Mouse (Mus musculus) megakaryocyte progenitor cell, adult 5-6 weeks (primary cell): ENCODE results near the gene Psme4. TPM values are rescaled to one million over a fixed set of nuclear protein-coding genes. Genes with fewer than 3 reads are reported as not detected.

ENCODE experiments used
- ATAC-seq: replicated peaks from 2 replicates; pipeline ENCODE4 v1.8.0; 2016; ENCODE audit warnings: mild to moderate bottlenecking, moderate TSS enrichment, inconsistent platforms; ENCODE audit not compliant: poor library complexity
- total RNA-seq, 2 experiments: library from RNA; stranded (forward) in 1 of 2; stranded (reverse) in 1 of 2; fragments of 157-497, 149-512 nt in 1 of 2; fragments of 200-1000 nt in 1 of 2; gene quantifications; 2 replicates each; pipeline versions ENCODE4 v1.2.3 to v1.2.4; 2015 to 2017

Psme4 gene
- total RNA-seq, 2 experiments from 2014 or later: 44.1 to 51.2 TPM

GRCm38 (mm10) chr11:30785497-30785896 lies 14.0 kb downstream of the Psme4 start:
- no peak for ATAC-seq

DNA sequence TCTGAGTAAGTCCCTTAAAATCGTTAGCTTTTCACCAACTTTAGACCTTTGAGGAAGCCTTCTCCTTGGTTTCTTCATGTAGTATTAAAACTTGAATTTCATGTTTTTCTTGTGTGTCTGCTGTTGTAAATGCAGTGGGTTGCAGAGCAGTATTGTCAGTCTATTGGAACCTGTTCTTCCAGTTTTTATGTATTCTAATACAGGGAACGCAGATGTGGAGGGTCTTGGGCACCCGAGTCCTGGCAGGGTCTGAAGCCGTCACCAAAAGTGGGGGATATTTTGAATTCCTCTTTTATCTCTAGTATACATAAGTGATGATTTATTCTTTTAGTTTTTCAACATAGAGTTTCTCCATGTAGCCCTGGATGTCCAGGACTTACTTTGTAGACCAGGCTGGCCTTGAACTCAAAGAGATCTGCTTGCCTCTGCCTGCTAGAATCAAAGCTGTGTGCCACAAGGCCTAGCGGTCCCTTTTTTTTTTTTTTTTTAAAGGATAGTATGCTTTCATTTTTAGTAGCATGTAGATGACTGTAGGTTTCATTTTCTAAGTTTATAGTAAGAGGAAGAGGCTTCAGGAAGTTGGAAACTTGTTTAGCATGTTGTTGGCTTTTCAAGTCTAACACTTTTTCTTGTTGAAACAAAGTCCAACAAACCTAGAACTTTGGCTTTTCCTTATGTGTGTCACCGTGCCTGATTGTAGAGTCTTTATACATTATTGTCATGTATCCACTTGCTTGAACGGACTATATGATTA lies 14.9 kb downstream of the Psme4 start:
- peak; percentile 46 for ATAC-seq

- no peak for ATAC-seq
Observed at GRCm38 (mm10) chr11:30792680-30793079, 21.2 kb downstream of the Psme4 start.

DNA sequence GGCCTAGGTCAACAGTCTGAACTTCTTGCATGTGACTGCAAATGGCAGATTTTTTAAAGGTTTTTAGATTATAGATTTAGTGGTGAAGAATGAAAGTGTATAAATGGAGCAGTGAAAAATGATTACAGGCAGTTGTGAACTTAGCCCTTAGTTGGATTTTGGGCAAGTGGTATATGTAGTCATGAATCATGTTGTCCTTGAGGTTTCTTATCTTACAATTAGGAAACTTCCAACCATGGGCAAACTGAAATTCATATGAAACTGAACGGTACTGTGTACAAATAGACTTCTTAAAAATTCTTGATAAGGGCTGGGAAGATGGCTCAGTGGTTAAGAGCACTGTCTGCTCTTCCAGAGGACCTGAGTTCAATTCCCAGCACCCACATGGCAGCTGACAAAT lies 22.2 kb downstream of the Psme4 start:
- ATAC-seq: peak; percentile 37; the same call in 1 of the 2 replicates

GRCm38 (mm10) chr11:30797236-30797635 lies 25.7 kb downstream of the Psme4 start:
- no peak for ATAC-seq

DNA sequence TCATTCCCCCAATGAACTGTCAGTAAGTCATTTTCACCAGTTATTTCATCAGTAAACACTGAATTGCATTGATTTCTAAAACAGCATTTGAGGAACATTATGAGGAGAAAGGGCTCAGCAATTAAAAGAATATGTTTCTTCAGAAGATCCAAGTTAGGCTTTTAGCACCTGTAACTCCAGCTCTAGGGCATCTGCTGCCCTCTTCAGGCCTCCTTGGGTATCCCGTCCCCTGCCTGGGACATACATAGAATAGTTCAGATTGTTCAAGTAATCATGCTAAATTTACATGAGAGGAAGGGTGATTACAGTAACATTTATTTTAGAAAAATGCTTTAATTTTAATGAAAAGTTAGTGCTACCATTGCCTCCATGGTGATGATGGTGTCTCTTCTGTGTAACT lies 28.0 kb downstream of the Psme4 start:
- peak; percentile 98 for ATAC-seq

GRCm38 (mm10) chr11:30800091-30800490 lies 28.6 kb downstream of the Psme4 start:
- ATAC-seq: no peak

DNA sequence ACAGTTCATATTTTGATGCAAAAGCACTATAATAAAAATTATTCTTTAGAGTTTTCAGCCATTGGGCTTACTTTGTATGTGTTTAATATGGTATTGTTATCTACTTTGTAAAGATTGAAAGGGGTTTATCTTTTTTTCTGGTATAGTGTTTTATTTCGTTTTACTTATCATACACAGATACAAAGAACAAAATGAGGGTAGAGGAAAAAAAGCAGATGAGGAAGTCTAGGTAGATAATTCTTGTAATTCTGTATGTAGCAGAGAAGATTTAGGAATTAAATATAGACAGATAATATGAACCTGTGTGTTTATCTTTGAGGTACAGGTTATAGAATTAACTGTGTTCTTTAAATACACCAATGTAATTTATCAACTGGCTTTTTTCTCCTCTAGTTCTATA lies 30.9 kb downstream of the Psme4 start:
- ATAC-seq: no peak

GRCm38 (mm10) chr11:30821116-30821515 lies 49.6 kb downstream of the Psme4 start:
- no peak for ATAC-seq

DNA sequence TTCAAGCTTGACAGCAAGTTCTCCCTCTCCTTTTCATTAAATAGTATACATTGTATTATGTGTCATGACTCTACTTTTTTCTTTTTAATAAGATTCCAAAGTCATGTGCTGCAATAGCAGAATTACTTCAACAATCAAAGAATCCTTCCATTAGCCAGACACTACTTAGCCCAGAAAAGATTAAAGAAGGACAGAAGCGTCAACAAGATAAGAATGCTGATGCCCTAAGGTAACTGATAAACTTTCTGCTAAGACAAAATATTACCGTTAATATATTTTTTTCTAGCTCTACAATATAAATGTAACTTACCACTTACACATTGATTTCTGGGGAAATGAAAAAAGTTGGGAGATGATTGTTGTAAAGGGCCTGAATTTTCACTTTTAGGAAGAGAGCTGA lies 67.3 kb downstream of the Psme4 start:
- no peak; the same call in 1 of the 2 replicates for ATAC-seq

- no peak for ATAC-seq
Observed at GRCm38 (mm10) chr11:30844355-30844754, 72.8 kb downstream of the Psme4 start.

DNA sequence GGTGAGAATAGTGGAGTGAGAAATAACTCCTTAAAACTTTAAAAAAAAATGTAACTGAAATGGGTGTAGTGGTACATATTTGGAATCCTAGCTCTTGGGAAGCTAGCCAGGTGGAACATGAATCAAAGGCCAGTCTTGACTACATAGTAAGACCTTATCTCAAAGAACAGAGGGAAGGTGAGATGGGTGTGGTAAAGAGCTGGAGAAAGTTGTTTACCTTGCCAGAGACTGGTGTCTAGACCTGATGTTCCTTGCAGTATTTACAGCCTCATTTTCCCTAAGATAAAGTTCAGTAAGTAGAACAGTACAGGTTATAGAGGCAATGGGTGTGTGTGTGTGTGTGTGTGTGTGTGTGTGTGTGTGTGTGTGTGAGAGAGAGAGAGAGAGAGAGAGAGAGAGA lies 100.9 kb downstream of the Psme4 start:
- ATAC-seq: no peak

DNA sequence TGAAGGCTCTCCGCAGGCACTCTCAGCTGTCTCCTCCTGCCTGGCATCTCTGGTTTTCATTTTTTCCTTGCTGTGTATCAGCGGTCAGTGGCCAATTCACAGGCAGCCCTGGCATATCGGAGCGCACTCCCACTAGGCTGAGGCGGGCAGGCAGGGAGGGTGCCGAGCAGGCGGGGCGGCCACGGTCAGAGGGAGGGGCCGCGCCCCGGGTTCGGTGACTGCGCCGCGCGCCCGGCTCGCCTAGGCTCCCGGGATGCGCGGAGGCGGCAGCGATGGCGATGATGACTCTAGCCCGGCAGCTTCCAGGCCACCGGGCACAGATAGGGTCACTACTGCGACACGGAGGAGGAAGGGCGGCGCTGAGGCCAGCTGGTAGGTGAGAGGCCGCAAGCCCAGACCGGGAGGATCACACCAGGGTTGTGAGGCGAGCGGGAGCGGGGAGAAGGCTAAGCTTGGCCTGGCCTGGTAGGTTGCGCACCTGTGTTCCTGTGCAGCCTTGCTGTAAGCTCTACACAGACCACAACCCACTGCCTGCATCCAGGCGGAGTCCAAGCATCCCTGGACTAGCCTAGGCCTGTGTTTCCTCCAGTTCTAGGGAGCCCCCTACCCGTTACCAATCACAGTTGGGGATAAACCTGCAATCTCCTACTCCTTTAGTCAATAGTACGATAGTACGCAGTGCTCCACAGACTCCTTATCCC lies 113.8 kb downstream of the Psme4 start, which contains the start of the genes Gpr75 and Asb3:
Gpr75 (plus strand) TSS at position 188 of the 701 bp plus-strand sequence.
Asb3 (plus strand) TSS at position 246 of the 701 bp plus-strand sequence.
- peak; percentile 90 for ATAC-seq

- no peak for ATAC-seq
Observed at GRCm38 (mm10) chr11:30888153-30888552, 116.6 kb downstream of the Psme4 start.

DNA sequence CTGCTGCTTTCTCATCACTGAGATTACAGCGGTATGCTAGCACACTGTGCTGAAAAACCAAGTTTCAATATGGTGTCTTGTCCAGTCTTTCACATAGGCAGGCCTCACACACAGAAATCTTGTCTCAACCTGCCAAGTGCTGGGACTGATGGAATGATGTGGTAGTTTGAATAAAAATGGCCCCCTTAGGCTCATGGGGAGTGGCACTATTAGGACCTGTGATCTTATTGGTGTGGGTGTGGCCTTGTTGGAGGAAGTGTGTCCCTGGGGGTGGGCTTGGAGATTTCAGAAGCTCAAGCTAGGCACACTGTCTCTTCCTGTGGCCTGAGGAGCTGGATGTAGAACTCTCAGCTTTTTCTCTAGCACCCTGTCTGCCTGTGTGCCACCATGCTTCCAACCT lies 124.7 kb downstream of the Psme4 start:
- ATAC-seq: no peak

- ATAC-seq: no peak
Observed at GRCm38 (mm10) chr11:30899312-30899711, 127.8 kb downstream of the Psme4 start.

GRCm38 (mm10) chr11:30912311-30912710 lies 140.8 kb downstream of the Psme4 start:
- no peak for ATAC-seq

DNA sequence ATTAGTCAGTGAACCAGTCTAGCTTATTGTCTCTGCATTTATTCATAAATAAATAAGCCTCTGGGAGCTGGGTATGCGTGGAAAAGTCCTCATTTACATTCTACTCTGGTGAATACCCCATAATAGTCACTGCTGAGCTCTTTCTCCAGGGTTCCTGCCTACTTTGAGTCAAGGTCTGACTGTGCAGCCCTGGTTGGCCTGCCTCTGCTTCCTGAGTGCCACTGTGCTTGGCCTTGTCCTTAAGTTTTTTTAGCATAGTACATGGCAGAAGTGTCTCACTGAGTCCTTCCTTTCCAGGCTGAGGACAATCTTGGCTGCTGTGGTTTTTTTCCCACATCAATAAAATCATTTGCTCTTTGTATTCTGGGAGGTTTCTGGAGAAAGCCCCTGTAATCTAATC lies 149.1 kb downstream of the Psme4 start:
- no peak for ATAC-seq

DNA sequence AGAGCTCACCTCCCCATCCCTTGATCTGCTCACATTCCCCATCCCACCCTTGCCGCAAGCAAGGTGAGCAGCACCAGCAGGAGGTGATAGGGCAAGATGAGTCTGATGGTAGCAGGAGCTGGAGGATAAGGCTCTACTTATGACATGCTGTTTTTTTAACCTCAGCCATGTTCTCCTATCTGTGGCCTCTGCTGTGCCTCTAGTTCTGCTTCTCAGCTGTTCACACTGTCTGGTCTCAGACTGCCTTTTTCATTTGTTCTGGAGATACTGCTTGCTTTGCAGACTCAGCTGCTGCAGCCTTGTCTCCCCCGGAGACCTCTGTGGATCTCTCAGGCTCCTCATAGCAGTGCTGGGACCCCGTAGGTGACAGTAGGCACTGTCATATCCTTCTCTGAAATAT lies 151.8 kb downstream of the Psme4 start:
- no peak for ATAC-seq

DNA sequence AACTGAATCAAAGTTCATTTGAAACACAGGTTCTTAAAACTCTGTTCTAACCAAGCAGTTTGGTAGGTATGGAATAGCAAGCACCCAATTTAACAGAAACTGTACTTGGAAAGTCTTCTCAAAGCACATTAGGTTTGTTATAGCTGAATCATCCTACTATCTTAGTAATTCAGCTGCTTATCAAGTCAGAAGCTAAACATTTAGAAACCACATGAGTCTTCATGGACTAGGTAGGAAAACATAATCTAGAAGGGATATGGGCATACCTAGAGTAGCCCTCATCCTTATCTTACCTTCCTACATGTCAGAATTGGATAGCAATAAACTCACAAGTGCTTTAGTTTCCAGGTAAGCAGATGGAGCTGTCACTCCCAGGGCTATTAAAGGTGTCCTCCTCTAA lies 156.6 kb downstream of the Psme4 start:
- peak; percentile 87 for ATAC-seq

DNA sequence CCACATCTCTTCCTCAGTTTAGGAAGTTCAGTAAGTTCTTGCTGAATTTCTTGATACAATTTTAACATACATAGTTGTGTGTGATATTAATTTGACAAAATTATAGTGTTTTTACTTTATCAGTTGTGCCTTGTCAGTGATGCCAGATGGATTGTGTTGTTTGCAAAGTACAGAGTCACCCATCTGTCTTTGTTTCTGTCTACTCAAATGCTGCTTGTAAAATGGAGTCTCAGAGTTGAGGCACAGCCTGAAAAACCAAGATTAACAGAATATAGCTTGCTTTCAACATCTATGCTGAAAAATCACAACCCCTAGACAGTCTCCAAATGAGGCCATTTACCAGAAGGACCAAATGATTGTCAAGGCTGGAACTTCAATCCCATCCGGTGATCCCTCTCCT lies 157.0 kb downstream of the Psme4 start:
- peak; percentile 38 for ATAC-seq
